Mouse (Mus musculus): ENCODE measurements at regions not wholly inside any gene's neighbourhood (a gene's known extent, or its start where the extent isn't known, plus 50 kb on each side); places are given as distances from the start of the nearest gene placed in this dataset.

GRCm38 (mm10) chr15:96512636-96513035, 52.0 kb upstream of the Scaf11 start:
- TF ChIP-seq ZNF384 (IDR thresholded peaks at IDR 0.05; ENCODE audit: low read depth, low read length) (no peak), ZC3H11A (IDR thresholded peaks at IDR 0.05; ENCODE audit: borderline replicate concordance, low read depth, low read length) (no peak), CHD2 (IDR thresholded peaks at IDR 0.05; ENCODE audit: low read depth, low read length) (no peak), MAFK (IDR thresholded peaks at IDR 0.05; ENCODE audit: insufficient read depth, low read depth, low read length) (no peak)

All from ES-E14 (cell line).